Mouse (Mus musculus) cerebellum, adult (tissue): ENCODE measurements around the gene Hspa1l.
"Not testable (repeated sequence)": the region's sequence is repeated elsewhere in the genome, so short reads cannot be mapped to it uniquely, and the experiment has no call there.

Source experiments
- ATAC-seq: cut with Nextera tagmentation; 2 replicates; pipeline ENCODE4 v1.9.2; 2017; ENCODE audit warnings: mild to moderate bottlenecking, moderate library complexity, mixed read lengths; ENCODE audit not compliant: insufficient number of reproducible peaks, low FRiP score, low TSS enrichment

Hspa1l gene

GRCm38 (mm10) chr17:35001452-35002152, 29.1 kb downstream of the Hspa1l start:
- peak; percentile 37; the same call in 1 of the 2 replicates for ATAC-seq

GRCm38 (mm10) chr17:35002153-35002865, 29.8 kb downstream of the Hspa1l start:
- no peak for ATAC-seq

DNA sequence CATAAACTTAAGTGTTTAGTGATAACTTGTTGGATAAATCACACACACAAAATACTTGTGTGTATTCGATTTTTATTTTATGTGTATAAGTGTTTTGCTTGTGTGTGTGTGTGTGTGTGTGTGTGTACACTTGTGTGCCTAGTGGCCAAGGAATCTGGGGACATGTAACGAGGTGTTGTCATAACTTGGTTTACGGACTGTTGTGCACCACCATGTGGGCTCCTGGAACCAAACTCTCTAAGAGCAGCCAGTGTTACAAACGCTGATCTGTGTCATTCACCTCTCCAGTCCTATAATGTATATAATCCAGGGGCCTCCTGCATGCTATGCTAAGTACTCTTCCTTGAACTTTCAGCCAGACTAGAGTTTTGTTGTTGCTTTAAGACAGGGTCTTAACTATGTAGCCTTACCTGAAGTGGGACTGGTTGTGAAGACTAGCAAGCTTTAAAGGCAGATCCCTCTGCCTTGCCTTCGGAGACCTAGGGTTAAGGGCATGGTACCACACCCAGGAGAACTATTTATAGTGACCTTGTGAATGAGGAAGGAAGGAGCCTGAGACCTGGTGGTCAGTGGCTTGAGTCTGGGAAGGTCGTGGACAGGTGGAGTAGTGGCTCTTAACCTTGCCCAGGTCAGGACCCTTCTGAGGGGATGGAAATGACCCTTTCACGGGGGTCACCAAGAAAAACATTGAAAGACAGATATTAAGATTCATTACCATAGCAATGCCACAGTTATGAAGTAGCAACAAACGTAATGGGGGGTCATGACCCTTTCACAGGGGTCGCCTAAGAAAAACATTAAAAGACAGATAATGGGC, 30.7 kb downstream of the Hspa1l start:
- no peak for ATAC-seq

GRCm38 (mm10) chr17:35004075-35004717, 31.7 kb downstream of the Hspa1l start:
- ATAC-seq, result no peak

DNA sequence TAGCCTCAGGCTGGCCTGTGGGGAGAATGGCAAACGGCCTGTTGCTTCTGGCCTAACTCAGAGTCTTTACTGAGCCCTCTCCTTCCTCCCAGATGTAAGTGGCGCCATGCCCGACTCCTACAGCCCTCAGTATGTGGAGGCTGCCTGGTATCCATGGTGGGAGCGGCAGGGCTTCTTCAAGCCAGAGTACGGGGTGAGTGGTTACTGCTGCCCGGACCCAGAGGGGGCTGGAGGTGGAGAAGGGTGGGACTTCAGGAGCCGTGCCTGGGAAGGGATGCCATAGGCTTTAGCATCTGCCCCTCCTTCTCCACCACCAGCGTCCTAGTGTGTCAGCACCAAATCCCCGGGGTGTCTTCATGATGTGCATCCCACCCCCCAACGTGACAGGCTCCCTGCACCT, 32.7 kb downstream of the Hspa1l start:
- ATAC-seq, result no peak

DNA sequence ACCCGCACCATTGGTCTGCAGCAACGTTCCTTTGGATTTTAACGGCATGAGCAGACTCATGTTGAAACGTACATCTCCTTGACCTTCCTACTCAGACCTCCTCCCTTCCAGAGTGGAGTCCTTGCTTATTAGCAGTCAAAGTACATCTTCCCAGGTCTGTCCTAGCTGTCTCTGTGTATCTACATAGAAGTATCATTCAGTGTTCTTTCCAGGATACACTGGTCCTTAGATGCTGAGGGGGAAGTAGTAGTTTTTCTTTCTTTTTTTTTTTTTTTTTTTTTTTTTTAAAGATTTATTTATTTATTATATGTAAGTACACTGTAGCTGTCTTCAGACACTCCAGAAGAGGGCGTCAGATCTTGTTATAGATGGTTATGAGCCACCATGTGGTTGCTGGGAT, 33.4 kb downstream of the Hspa1l start:
- not testable (repeated sequence) for ATAC-seq

DNA sequence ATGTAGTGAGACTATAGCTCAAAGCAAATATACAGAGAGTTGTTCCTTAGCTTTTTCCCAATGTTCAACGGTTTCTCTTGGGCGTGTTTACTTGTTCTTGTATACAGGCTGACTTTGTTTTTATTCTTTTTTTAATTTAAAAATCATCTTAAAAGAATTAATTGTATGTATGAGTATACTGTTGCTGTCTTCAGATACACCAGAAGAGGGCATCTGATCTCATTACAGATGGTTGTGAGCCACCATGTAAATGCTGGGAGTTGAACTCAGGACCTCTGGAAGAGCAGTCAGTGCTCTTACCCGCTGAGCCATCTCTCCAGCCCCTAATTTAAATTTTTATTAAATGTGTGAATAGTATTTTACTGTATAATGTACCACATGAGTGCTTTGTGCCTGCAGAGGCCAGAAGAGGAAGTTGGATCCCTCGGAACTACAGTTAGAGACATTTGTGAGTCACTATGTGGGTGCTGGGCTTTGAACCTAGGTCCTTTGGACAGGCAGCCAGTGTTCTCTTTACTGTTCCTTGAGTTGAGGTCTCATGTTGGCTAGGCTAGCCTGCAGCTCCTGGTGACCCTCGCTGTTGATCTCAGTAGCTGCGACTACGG, 35.0 kb downstream of the Hspa1l start:
- no peak for ATAC-seq

GRCm38 (mm10) chr17:35009586-35009985, 37.1 kb downstream of the Hspa1l start:
- ATAC-seq, result peak; percentile 82; the same call in 1 of the 2 replicates

DNA sequence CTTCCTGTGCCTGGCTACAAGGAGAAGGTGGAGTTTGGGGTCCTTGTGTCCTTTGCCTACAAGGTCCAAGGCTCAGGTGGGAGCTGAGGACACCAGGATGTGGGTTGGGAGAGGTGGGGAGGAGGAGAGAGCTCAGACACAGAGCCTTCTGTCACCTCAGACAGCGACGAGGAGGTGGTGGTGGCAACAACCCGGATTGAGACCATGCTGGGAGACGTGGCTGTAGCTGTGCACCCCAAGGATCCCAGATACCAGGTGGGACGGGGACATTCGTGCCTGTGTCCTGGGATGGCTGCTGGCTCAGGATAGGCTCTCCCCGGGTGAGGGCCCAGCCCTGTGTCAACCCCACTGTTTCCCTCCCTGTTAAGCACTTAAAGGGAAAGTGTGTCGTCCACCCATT, 38.9 kb downstream of the Hspa1l start:
- no peak for ATAC-seq

DNA sequence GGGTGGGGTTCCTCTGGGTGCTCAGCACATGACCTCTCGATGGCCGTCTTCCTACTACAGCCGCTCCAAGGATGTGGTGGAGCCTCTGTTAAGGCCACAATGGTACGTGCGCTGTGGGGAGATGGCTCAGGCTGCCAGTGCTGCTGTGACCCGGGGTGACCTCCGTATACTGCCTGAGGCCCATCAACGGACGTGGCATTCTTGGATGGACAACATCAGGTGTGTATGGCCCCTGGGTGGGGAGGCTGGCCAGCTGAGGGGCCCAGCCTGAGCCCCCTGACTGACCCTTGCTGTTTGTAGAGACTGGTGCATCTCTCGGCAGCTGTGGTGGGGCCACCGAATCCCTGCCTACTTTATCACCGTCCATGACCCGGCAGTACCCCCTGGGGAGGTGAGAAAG, 39.9 kb downstream of the Hspa1l start:
- ATAC-seq, result no peak

DNA sequence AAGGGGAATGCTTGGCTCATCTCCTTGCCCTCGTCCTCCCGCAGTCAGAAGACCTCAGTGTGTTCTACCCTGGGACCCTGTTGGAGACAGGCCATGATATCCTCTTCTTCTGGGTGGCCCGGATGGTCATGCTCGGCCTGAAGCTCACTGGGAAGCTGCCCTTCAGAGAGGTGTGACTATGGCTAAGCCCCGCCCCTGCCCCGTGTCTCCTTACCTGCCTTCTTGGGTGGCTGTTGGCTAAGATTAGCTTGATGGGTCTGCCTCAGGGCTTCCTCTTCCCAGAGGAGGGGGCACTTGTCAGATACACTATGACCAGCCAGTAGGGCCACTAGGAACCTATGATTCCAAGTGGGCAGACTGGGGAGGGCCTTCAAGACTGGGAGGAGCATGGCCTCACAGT, 40.7 kb downstream of the Hspa1l start:
- no peak for ATAC-seq

DNA sequence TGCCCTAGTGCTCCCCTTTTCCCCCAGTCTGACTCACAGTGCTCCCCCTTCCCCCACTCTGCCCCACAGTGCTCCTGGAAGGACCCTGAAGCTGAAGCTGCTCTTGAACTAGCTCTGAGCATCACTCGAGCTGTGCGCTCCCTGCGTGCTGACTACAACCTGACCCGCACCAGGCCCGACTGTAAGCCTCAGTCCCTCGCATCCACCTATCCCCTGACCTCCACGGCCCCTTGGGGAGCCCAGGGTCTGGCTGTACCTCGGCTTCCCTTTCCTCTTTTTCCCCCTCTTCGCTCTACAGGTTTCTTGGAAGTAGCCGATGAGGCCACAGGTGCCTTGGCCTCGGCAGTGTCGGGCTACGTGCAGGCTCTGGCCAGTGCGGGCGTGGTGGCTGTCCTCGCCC, 42.8 kb downstream of the Hspa1l start:
- no peak for ATAC-seq

DNA sequence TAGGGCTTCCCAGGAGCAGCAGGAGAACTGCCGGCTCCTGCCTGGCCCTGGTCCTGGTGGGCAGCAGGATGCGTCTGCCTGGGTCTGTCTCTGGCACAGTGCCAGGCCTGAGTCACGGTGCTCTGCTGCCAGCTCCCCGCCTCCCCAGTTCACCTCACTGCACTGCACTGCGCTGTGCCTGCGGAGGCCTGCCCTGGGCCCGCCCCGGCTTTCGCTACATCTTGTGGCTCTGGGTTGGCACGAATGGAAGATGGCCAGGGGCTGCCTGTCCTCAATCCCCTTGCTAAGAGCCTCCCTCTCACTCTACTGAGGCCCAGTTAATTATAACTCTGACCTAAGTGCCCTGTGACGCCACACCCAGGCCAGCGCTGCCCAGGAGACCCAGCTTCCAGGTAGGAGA, 43.9 kb downstream of the Hspa1l start, which contains the start of gene Vwa7:
TSS of gene Vwa7 (plus strand) at position 204 of the 400 bp plus-strand sequence.
- ATAC-seq, result 0 out of 2 replicates have a peak, but pooled peaks have one; percentile 17

DNA sequence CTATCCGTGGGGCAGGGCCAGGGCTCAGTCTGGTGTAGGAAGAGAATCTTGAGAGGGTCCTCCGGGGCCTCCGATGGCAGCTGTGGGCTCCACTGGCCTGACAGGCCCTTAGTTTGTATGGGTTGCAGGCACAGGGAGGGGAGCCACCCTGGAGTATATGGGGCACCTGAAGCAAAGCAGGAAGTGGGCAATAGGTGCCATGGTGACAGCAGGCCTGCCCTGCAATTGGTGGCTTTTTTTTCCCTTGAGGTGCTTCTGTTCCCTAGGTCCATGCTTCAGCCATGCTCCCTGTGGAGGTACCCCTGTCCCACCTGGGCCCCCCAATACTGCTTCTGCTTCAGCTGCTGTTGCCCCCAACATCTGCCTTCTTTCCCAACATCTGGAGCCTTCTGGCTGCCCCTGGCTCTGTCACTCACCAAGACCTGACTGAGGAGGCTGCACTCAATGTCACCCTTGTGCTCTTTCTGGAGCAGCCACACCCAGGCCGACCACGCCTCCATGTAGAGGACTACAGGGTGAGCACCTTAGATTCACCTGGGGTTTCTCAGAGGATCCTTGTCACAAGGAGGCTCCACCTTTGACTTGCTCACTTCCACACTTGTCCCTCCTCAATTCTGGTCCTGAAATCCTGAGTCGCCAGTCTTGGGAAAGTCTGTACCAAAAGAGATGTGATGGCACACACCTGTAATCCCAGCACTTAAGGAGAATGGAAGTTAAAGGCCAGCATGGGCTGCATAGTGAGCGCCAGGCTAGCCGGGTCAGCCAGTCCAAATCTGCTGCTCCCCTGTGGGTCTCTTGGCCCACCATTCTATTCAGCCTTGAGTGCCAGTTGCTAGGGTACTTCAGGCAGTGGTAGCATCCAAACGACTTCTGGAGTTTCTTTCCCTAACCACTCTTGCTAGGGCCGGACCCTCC, 44.5 kb downstream of the Hspa1l start:
- ATAC-seq, result no peak

DNA sequence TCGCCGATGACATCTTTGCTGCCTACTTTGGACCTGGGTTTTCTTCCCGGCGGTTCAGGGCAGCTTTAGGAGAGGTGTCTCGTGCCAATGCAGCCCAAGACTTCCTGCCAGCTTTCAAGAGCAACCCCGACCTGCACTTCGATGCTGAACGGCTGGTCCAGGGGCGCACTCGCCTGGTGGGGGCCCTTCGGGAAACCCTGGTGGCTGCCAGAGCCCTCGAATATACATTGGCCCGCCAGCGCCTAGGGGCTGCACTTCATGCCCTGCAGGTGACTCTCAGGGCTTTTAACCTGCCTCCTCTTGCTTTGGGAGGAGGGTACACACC, 45.2 kb downstream of the Hspa1l start:
- ATAC-seq, result no peak

- ATAC-seq, result no peak
Measured at GRCm38 (mm10) chr17:35018171-35018570, 45.7 kb downstream of the Hspa1l start.

- ATAC-seq, result no peak
Measured at GRCm38 (mm10) chr17:35019894-35020293, 47.4 kb downstream of the Hspa1l start.

GRCm38 (mm10) chr17:35020551-35020950, 48.0 kb downstream of the Hspa1l start:
- no peak for ATAC-seq

DNA sequence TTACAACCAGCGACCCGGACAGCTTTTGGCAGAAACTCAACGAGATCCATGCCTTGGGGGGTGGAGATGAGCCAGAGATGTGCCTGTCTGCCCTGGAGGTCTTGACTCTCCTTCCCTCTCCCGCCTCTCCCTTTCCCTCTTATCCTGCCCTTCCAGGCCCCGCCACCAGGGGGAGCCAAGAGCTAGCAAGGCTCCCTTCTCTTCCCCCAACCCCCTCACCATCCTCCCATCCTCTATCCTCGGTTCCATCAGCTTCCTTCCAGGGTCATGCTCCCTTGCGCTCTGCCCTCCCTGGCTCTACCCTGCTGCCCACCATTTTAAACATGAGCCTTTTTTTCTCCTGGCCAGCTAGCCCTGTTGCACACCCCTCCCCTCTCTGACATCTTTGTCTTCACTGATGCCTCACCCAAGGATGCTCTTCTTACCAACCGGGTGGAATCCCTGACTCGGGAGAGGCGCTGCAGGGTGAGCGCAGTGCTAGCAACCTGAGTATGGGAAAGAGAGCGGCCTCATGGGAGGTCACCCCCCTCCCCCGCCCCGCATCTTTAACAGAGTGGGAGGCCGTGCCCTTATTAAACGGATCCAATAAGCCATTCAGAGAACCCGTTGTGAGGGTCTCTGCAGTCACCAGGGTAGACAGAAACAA, 48.8 kb downstream of the Hspa1l start:
- ATAC-seq, result 0 out of 2 replicates have a peak, but pooled peaks have one; percentile 34
